Mouse (Mus musculus) inflammation-experienced regulatory T-cells, adult 6 months (primary cell): ENCODE measurements around the gene St3gal5. TPM values are rescaled to one million over a fixed set of nuclear protein-coding genes. Genes with fewer than 3 reads are reported as not detected.

ENCODE experiments used
- ATAC-seq: one replicate; pipeline ENCODE4 v1.8.0; 2017
- polyA plus RNA-seq, 3 experiments: library from polyadenylated mRNA; unstranded; fragments of 100-300 nt; shearing (Covaris generic); gene quantifications; one replicate each; pipeline ENCODE4 v1.2.1; 2017

The St3gal5 gene
- polyA plus RNA-seq, 3 experiments from 2014 or later = 0.73 to 0.91 (median 0.74) TPM

DNA sequence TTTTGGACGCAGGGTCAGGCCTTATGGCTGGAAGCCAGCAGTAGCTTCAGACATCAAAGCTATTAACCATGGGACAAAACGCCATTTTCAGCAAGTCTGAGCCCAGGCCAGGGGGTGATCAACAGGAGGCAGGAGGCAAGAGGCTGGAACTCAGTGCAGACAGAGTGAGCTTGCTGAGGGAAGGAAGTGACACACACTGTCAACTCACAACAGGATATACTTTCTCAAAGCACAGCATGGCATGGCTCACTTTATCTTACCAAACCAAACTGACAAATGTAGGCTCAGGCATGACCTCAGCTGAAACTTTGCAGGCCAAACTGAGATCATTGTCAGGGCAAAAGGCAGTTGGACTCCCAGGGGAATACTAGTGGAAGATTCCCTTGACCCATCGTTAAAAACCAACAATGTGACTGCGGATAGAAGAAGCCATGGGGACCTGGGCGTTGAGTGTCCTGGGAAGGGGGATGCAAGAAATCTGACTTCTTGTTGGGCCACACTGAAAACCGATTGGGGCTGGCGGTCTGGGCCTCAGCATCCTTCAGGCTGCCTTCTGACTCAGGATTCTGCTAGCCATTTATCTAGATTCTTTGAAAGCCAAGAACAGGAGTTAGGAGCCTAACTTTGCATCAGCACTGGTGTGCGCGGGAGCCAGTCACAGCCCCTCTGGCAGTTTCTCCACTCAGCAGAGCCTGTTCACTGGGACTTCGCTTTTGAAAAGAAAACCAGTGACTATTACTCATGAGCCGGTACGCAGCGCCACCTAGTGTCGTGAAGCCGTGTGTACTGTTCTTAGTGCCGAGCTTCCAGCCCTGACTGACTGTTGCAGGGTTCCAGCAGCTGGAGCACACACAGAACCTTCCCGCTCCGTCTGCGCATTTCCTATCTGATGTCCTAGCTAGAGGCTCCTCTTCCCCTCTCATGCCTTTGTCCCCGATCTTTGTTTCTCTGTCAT is 67.2 kb downstream of the St3gal5 start:
- peak; percentile 93 for ATAC-seq

DNA sequence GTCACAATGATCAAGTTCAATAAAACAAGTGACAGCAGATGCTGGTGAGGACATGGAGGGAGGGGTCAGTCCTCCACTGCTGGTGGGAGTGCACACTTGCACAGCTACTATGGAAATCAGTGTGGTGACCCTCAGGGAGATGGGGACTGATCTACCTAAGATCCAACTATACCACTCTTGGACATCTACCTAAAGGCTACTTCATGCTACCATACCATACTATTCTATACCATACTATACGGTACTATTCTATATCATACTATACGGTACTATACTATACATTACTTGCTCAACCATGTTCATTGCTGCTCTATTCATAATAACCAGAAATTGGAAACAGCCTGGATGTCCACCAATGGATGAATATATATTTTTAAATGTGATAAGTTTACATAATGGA is 68.5 kb downstream of the St3gal5 start:
- ATAC-seq = no peak

- no peak for ATAC-seq
Measured at GRCm38 (mm10) chr6:72171391-72171790, 74.0 kb downstream of the St3gal5 start.

- ATAC-seq = no peak
Measured at GRCm38 (mm10) chr6:72173350-72173749, 76.0 kb downstream of the St3gal5 start.

GRCm38 (mm10) chr6:72175419-72175818 is 78.0 kb downstream of the St3gal5 start:
- no peak for ATAC-seq

GRCm38 (mm10) chr6:72176004-72176403 is 78.6 kb downstream of the St3gal5 start:
- ATAC-seq = no peak

DNA sequence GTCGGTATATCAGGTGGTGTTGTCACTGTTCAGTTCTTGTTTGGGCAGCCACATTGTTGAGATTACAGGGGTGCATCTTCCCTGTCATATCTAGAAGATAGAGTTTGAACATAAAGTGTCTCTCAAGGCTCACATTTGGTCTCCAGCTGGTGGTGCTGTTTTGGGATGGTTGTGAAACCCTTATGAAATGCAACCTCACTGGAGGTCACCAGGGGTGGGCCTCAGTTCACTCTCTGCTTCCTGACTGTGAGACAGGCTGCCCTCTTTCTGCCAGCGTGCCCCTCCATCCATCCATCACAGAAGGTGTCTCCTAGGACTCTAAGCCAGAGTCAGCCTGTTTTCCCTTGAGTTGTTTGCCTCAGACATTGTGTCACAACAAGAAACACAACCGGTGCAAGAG is 80.0 kb downstream of the St3gal5 start:
- ATAC-seq = no peak

DNA sequence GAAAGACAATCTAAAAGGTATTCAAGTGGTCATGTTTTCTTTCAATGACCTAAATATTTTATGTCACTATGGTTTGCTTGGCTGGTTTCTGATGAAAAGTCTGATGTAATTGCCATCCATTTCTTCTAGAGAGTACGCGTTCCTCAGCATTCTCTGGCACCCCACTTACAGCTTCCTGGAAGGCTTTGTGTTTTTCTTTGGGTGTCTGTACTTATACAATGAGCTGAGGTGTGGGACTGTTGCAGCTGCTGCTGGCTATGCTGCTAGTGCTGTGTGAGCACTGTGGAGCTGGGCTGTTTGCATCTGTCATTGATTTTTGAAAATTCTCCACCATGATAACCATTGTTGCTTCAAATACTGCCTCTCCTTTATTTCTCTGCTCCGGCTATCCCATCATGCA is 81.6 kb downstream of the St3gal5 start:
- no peak for ATAC-seq

DNA sequence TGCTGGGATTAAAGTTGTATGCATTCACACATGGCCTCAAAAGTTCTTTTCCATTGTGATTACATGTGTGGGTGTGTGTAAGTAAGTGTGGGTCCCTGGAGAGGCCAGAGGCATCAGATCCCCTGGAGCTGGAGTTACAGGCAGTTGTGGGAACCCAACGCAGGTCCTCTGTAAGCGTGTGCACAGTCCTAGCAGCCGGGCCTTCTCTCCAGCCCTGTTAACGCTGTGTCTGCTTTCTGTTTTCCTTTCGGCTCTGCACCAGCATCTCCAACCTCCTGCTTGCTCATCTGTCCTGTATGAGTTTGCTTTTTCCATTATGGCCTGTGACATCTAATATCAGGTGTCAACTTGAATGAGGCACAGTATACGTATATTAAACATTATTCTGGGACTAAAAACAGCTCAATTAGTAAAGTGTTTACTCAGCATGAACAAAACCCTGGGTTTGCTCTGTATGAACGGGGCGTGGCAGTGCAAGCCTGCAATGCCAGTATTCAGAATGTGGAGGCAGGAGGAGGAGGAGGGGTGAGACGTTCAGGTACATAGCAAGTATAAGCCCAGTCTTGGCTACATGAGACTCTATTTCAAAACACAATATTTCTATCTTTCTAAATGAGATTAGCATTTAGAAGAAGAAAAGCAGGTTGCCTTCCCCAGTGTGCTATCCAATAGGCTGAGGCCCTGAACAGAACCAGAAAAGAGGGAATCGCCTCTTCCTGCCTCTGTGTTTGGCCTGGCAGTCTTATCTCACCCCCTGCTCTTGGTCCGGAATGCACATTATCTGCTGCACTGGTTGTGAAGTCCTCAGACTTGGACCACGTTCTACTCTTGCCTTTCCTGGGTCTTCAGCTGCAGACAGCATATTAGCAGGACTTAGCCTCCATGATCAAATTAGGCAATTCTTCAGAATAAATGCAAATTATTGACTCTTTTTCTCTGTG is 82.4 kb downstream of the St3gal5 start:
- no peak for ATAC-seq

DNA sequence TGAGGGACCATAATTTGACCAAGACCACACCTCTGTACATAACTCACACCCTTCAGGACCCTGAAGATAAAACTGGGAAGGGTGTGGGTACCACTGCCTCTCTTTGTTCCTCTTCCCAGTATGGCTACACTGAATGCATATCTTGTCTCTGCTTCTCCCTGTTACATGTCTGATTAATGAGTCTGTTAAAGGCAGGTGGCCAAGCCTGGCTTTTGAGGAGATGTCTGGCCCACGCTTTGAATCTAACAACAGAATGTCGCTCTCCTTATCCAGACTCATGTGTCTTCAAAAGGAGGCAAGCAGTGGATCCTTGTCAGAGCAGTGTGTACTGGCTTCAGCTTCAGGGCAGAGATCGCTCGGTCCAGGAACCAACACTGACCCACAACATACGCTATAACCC is 87.2 kb downstream of the St3gal5 start:
- no peak for ATAC-seq

GRCm38 (mm10) chr6:72185893-72186490 is 88.6 kb downstream of the St3gal5 start:
- ATAC-seq = peak; percentile 54

- ATAC-seq = no peak
Measured at GRCm38 (mm10) chr6:72186809-72187208, 89.4 kb downstream of the St3gal5 start.

- no peak for ATAC-seq
Measured at GRCm38 (mm10) chr6:72189061-72189863, 91.9 kb downstream of the St3gal5 start.

DNA sequence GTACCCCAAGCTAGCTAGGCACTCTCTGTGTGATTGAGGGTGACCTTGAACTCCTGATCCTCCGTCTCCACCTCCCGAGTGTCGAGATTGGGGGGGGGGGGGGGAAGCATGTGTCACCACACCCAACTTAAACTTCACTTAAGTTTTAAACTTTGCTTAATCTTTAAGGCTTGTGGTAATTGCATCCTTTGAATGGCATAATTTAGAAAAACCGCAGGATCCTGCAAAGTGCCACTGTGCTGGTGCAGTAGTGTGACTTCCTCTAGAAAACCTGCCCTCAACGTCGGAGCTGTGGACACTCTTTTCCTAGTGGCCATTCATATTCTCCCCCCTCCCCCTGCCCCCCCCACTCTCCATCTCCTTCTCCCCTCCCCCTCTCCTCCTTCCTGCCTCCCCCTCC is 92.7 kb downstream of the St3gal5 start:
- no peak for ATAC-seq

DNA sequence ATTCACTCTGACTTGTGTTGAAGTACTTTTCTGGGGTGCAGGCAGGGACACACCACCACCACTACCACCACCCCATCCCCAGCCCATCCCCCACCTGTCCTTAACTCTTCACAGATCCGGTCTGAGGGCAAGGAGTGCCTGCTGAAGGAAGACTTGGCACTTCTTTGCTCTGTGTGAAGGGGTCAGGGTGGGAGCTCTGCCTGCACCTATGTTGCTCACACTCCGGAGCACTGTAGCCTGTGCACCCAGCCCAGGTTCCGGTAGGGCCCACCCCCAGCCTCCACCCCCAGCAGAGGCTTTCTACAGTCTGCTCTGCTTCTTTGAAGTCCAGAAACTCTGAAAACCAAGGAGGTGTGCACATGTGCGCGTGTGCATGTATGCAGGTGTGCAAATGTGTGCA is 93.2 kb downstream of the St3gal5 start:
- ATAC-seq = no peak

- ATAC-seq = no peak
Measured at GRCm38 (mm10) chr6:72196660-72197059, 99.3 kb downstream of the St3gal5 start.

- ATAC-seq = no peak
Measured at GRCm38 (mm10) chr6:72197515-72197914, 100.1 kb downstream of the St3gal5 start.

DNA sequence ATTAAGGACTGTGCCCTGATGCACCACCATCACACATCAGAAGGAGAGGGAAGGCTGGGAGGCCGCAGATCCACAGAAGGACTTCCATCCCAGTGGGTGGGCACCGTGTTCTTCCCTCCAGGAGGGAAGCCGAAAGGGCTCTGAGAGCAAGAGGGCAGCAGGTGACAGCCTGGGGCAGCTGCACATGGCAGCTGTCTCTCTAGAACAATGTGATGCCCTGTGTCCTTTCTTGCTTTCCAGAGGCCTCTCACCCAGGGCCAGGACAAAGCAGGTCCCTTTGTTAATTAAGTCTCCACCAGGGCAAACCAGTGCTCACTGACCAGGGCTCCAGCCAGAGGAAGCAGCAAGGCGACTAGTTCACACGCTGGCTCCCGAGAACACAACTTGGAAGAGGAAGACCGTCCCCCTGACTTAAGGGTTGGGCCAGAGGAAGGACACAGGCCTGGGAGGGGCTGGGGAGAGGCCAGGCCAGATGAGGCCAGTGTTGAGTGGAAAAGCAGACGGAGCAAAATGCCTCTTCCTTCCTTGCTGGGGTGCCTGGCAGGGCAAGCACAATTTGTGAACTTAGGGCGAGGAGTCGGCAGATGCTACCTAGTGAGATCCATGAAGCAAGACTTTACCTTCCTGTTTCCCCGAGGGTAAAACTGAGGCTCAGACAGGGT is 103.3 kb downstream of the St3gal5 start:
- no peak for ATAC-seq

DNA sequence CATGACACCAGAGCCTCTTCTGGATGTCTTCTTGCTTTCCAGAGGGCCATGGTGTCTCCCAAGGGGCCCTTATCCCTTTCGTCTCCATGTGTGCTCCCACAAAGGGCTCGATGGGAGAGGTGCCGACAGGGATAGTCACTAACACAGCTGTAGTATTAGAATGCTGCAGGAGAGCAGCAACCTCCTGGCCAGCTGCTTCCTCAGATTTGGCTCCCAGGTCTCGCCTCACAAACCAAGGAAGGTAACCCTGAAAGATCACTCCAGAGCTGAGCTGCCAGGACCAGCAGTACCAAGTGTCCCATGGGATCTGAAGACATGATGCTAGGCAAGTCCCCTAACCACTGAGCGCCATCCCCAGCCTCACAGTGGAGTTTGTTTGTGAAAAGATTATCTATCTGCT is 105.3 kb downstream of the St3gal5 start:
- no peak for ATAC-seq

GRCm38 (mm10) chr6:72203279-72203678 is 105.9 kb downstream of the St3gal5 start:
- ATAC-seq = no peak
